17 mouse cellular contexts compared by ENCODE assay signal in the genomic region with DNA sequence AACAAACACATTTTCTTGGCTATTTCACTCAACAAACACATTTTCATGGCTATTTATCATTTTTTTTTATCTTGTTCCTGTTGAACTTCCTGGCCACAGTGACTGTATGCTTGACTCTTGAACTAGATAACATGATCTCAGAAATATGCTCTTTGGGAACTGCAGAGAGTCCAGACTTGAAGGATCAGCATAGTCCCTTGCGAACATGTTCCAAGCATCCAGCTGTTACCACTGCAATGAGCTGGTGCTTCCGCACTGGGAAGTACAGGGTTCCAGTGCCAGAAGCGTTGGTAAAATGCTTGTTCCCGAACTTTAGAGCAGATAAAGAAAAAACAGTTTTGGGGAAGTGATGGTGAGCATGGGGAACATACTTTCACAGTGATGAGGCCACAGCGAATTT.
DNase-seq lines count a peak whose midpoint lies in the region; ATAC-seq and TF ChIP-seq lines count a peak whose summit lies in the region.
"Had no signal": no experiment of that assay in that cellular context is flagged by ENCODE, and none has a peak within 500 bp of the region (broad histone marks: within the 10 kb centered on the region; RNA-seq: fewer than 3 reads in every experiment).

No protein-coding gene starts in this region.

- no peaks in the 10 kb centered on the region for H3K4me1 ChIP-seq in liver, adult 2 months (ENCODE audit: control insufficient read depth, insufficient read depth, low read length)
- H3K4me1 ChIP-seq in liver, embryonic 11.5 days (replicated peaks; ENCODE audit: control insufficient read depth, insufficient read depth, low read length): no peaks in the 10 kb centered on the region
- H3K4me1 ChIP-seq: embryonic facial prominence, embryonic 13.5 days; limb, embryonic 13.5 days had no signal

- no peak overlapping the region for H3K4me3 ChIP-seq in liver, adult 2 months (ENCODE audit: insufficient read depth, low read depth, low read length)
- no peak overlapping the region for H3K4me3 ChIP-seq in liver, embryonic 11.5 days (ENCODE audit: low read depth, low read length)
- H3K4me3 ChIP-seq: embryonic facial prominence, embryonic 13.5 days; limb, embryonic 13.5 days had no signal

- 72% methylated on average over 5 of the region's 5 CpGs for WGBS in liver, adult 2 months
- WGBS in liver, embryonic 11.5 days: 71% methylated on average over 5 of the region's 5 CpGs

- no peak for ATAC-seq in liver, embryonic 11.5 days (replicated peaks; ENCODE audit: low FRiP score)
- peak; percentile 57 for ATAC-seq in common myeloid progenitor, adult 5-6 weeks (replicated peaks; ENCODE audit: low read depth, poor library complexity, severe bottlenecking)
- peak; percentile 46 for ATAC-seq in megakaryocyte, adult 5-6 weeks (ENCODE audit: poor library complexity, severe bottlenecking)
- ATAC-seq in granulocyte monocyte progenitor cell, adult 5-6 weeks (replicated peaks; ENCODE audit: poor library complexity, severe bottlenecking): no peak; the same call in 1 of the 2 replicates
- ATAC-seq: intestine, embryonic 16.5 days; Patski had no signal

- no peak for TF ChIP-seq POLR2A in liver, adult 2 months (IDR thresholded peaks at IDR 0.05; ENCODE audit: extremely low read depth, insufficient read depth, low read length)

- no peak overlapping the region for H3K9ac ChIP-seq in liver, adult 2 months (ENCODE audit: low read depth, low read length)
- H3K9ac ChIP-seq in liver, embryonic 11.5 days (ENCODE audit: low read depth, low read length): no peak overlapping the region
- H3K9ac ChIP-seq: embryonic facial prominence, embryonic 13.5 days; limb, embryonic 13.5 days had no signal

- H3K4me2 ChIP-seq in liver, embryonic 11.5 days: no peak overlapping the region
- H3K4me2 ChIP-seq: embryonic facial prominence, embryonic 13.5 days; limb, embryonic 13.5 days had no signal

- peak; percentile 17 for DNase-seq in liver, adult 2 months (ENCODE audit: extremely low read depth, low read depth, low spot score)
- DNase-seq in liver, embryonic 11.5 days (ENCODE audit: low spot score): no peak
- peak; percentile 17 for DNase-seq in heart, postnatal 4 days
- no peak for DNase-seq in thymus, postnatal 25 days
- DNase-seq: adrenal gland, adult 2 months; cerebellum, postnatal 10 days; lung, adult 2 months; retina, postnatal 1 day; thymus, postnatal 14 days had no signal

- no peak overlapping the region for H3K27ac ChIP-seq in liver, adult 2 months (replicated peaks; ENCODE audit: insufficient read depth, low read depth, low read length)
- H3K27ac ChIP-seq in liver, embryonic 11.5 days (ENCODE audit: low read depth, low read length): no peak overlapping the region
- H3K27ac ChIP-seq: embryonic facial prominence, embryonic 13.5 days; limb, embryonic 13.5 days had no signal

- no peaks in the 10 kb centered on the region for H3K9me3 ChIP-seq in liver, embryonic 11.5 days (ENCODE audit: control insufficient read depth, low read length)
- H3K9me3 ChIP-seq: embryonic facial prominence, embryonic 13.5 days; limb, embryonic 13.5 days had no signal

- no peaks in the 10 kb centered on the region for H3K27me3 ChIP-seq in liver, adult 2 months (ENCODE audit: control insufficient read depth, insufficient read depth, low read length)
- H3K27me3 ChIP-seq in liver, embryonic 11.5 days (replicated peaks; ENCODE audit: control insufficient read depth, insufficient read depth, low read length): no peaks in the 10 kb centered on the region
- H3K27me3 ChIP-seq: CH12.LX; embryonic facial prominence, embryonic 13.5 days; limb, embryonic 13.5 days; Patski had no signal

- no peaks in the 10 kb centered on the region for H3K36me3 ChIP-seq in liver, adult 2 months (ENCODE audit: control insufficient read depth, insufficient read depth, low read length)
- H3K36me3 ChIP-seq in liver, embryonic 11.5 days (ENCODE audit: control insufficient read depth, insufficient read depth, low read length): no peaks in the 10 kb centered on the region
- H3K36me3 ChIP-seq: embryonic facial prominence, embryonic 13.5 days; limb, embryonic 13.5 days had no signal

- no peak for TF ChIP-seq CTCF in liver, adult 2 months (IDR thresholded peaks at IDR 0.05; ENCODE audit: low read depth, low read length)

- H3K79me2 ChIP-seq in liver, adult 2 months (ENCODE audit: control insufficient read depth, insufficient read depth, low read length): no peaks in the 10 kb centered on the region

Comparison
In these comparisons a context has a peak if more than half of its experiments do, and no peak if none do; other contexts are left out.
1. DNase-seq: peak in liver, adult 2 months (single experiment) and heart, postnatal 4 days (single experiment); none in liver, embryonic 11.5 days (single experiment) and thymus, postnatal 25 days (single experiment).
2. ATAC-seq: peak in common myeloid progenitor, adult 5-6 weeks (single experiment) and megakaryocyte, adult 5-6 weeks (single experiment); none in liver, embryonic 11.5 days (single experiment) and granulocyte monocyte progenitor cell, adult 5-6 weeks (single experiment).